Mouse (Mus musculus) testis, postnatal 14 days (tissue): ENCODE measurements around the gene Pkp3.
"Not testable (repeated sequence)": the region's sequence is repeated elsewhere in the genome, so short reads cannot be mapped to it uniquely, and the experiment has no call there.

Source experiments
- DNase-seq: peaks from one replicate; pipeline ENCODE4 v3.0.0; 2021; ENCODE audit warnings: low spot score

The Pkp3 gene

GRCm38 (mm10) chr7:141077841-141078240 lies at the start of gene Pkp3:
Gene Pkp3, plus strand, starts transcription at chr7:141078218.
- DNase-seq = no peak

- no peak for DNase-seq
Observed at GRCm38 (mm10) chr7:141028831-141029230, 49.2 kb upstream of the Pkp3 start, which contains the start of gene Gm17387. Gene Gm17387, plus strand, starts transcription at chr7:141029131.

- DNase-seq = no peak
Observed at GRCm38 (mm10) chr7:141030390-141030789, 47.6 kb upstream of the Pkp3 start.

- no peak for DNase-seq
Observed at GRCm38 (mm10) chr7:141032458-141033167, 45.4 kb upstream of the Pkp3 start.

- DNase-seq = not testable (repeated sequence)
Observed at GRCm38 (mm10) chr7:141036624-141037023, 41.4 kb upstream of the Pkp3 start.

- no peak for DNase-seq
Observed at GRCm38 (mm10) chr7:141038090-141039032, 39.7 kb upstream of the Pkp3 start.

GRCm38 (mm10) chr7:141039386-141040107 lies 38.5 kb upstream of the Pkp3 start:
- DNase-seq = no peak

- DNase-seq = no peak
Observed at GRCm38 (mm10) chr7:141040867-141041606, 37.0 kb upstream of the Pkp3 start.

GRCm38 (mm10) chr7:141041661-141042060 lies 36.4 kb upstream of the Pkp3 start:
- peak; percentile 73 for DNase-seq

- DNase-seq = no peak
Observed at GRCm38 (mm10) chr7:141042539-141042938, 35.5 kb upstream of the Pkp3 start.

- DNase-seq = no peak
Observed at GRCm38 (mm10) chr7:141046931-141047580, 31.0 kb upstream of the Pkp3 start.

GRCm38 (mm10) chr7:141047581-141048225 lies 30.3 kb upstream of the Pkp3 start:
- DNase-seq = peak; percentile 69

GRCm38 (mm10) chr7:141048226-141049218 lies 29.5 kb upstream of the Pkp3 start:
- DNase-seq = peak; percentile 86

- no peak for DNase-seq
Observed at GRCm38 (mm10) chr7:141049326-141049725, 28.7 kb upstream of the Pkp3 start.

- no peak for DNase-seq
Observed at GRCm38 (mm10) chr7:141051060-141051685, 26.8 kb upstream of the Pkp3 start.

- no peak for DNase-seq
Observed at GRCm38 (mm10) chr7:141052016-141052415, 26.0 kb upstream of the Pkp3 start.

- DNase-seq = no peak
Observed at GRCm38 (mm10) chr7:141052421-141052820, 25.6 kb upstream of the Pkp3 start.

GRCm38 (mm10) chr7:141055785-141056184 lies 22.2 kb upstream of the Pkp3 start:
- DNase-seq = no peak

GRCm38 (mm10) chr7:141056976-141057375 lies 21.0 kb upstream of the Pkp3 start:
- DNase-seq = no peak
